Mouse (Mus musculus) E14TG2a.4 (cell line): ENCODE measurements around the gene Fbxw21.

Source experiments
- H3K27me3 ChIP-seq: 2 replicates; pipeline ENCODE4 v1.6.1; 2014; ENCODE audit warnings: low read length, control low read depth; ENCODE audit not compliant: insufficient read depth
- H3K36me3 ChIP-seq: 2 replicates; pipeline ENCODE4 v1.6.1; 2014; ENCODE audit warnings: low read length, control low read depth; ENCODE audit not compliant: insufficient read depth
- H3K4me1 ChIP-seq: replicated peaks from 2 replicates; pipeline ENCODE4 v1.6.1; 2014; ENCODE audit warnings: low read depth, low read length, control low read depth
- H3K4me3 ChIP-seq: replicated peaks from 2 replicates; pipeline ENCODE4 v1.5.1; 2014; ENCODE audit warnings: mild to moderate bottlenecking, low read length
- H3K9me3 ChIP-seq: 2 replicates; pipeline ENCODE4 v1.6.1; 2014; ENCODE audit warnings: low read length, control low read depth
- CTCF ChIP-seq: conservative IDR thresholded peaks from 2 replicates; pipeline ENCODE4 v1.5.1; 2014; ENCODE audit warnings: low read length
- NANOG ChIP-seq: IDR thresholded peaks from 2 replicates; pipeline ENCODE4 v1.6.1; 2014; ENCODE audit warnings: borderline replicate concordance, low read length, mixed read lengths
- POU5F1 ChIP-seq: IDR thresholded peaks from 2 replicates; pipeline ENCODE4 v1.6.1; 2014; ENCODE audit warnings: low read length, borderline replicate concordance

Fbxw21 gene

DNA sequence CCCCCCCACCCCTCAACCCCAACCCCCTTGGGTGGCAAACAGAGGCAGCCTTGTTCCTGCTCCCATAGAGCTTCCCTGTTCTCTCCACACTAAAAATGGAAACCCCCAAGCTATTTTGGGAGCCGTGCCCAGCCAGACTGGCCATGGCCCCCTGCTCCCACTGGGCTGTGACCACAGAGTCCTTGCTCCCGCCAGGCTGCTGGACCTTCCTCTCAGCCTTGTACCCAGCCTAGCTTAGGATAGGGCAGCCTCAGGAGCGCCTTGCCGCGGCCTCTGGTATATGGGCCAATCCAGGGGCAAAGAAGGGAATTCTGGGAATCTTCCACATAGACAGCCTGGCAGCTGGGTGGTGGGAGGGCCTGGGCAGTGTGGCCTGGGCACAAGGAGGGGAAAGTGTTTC lies 64.0 kb downstream of the Fbxw21 start:
- Histone ChIP-seq H3K9me3 (no peaks in the 10 kb centered on the region), H3K4me1 (peaks cover 73% of the 10 kb centered on the region), H3K36me3 (peaks cover 33% of the 10 kb centered on the region), H3K4me3 (no peak overlapping the region), H3K27me3 (no peaks in the 10 kb centered on the region)
- TF ChIP-seq POU5F1 (no peak), NANOG (no peak), CTCF (no peak)

DNA sequence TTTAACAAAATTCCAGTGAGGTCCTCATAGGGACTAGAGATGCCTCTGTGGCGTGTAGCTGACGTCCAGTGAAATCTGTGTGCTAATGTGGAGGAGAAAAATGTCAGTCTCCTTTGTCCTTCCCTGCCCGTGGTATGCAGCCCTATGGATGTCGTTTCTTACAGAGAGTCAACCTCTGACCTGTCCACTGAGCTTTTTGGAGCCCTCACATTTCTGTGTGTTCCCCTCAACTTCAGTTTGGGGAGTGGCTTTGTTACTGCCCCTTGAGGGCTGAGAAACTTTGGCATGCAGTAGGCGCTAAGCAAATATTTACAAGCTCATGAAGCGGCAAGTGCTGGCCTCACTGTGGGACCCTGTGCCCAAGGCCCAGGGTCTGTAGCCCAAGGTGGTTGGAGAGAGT lies 64.5 kb downstream of the Fbxw21 start:
- Histone ChIP-seq H3K9me3 (no peaks in the 10 kb centered on the region), H3K4me3 (peak overlapping the region; percentile 87)
- TF ChIP-seq POU5F1 (no peak), NANOG (no peak), CTCF (no peak)

DNA sequence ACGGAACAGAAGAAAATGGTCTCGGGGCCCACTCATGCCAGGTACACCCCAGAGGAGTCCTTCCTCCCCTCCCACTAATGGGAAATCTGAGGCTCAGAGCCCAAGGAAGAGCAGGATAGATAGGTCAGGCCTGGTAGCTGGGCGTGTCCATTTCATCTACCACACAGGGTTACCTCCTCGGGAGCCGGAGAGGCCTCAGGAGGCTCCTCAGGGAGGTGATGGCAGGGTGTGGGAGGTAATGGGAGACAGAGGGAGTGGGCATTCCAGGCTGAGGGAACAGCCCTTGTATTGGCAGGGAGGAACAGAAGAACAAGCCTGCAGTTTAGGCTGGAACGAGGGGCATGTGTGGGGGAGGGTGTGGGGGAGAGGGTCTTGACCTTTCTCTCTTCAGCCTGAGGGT lies 65.0 kb downstream of the Fbxw21 start:
- Histone ChIP-seq H3K4me3 (peak overlapping the region; percentile 87), H3K4me1 (peaks cover 81% of the 10 kb centered on the region), H3K9me3 (no peaks in the 10 kb centered on the region), H3K27me3 (no peaks in the 10 kb centered on the region), H3K36me3 (peaks cover 31% of the 10 kb centered on the region)
- TF ChIP-seq NANOG (no peak), POU5F1 (no peak), CTCF (no peak)

More for the DNA sequence above, 64.5 kb downstream of the Fbxw21 start:
- Histone ChIP-seq H3K27me3 (no peaks in the 10 kb centered on the region), H3K36me3 (peaks cover 32% of the 10 kb centered on the region), H3K4me1 (peaks cover 78% of the 10 kb centered on the region)

DNA sequence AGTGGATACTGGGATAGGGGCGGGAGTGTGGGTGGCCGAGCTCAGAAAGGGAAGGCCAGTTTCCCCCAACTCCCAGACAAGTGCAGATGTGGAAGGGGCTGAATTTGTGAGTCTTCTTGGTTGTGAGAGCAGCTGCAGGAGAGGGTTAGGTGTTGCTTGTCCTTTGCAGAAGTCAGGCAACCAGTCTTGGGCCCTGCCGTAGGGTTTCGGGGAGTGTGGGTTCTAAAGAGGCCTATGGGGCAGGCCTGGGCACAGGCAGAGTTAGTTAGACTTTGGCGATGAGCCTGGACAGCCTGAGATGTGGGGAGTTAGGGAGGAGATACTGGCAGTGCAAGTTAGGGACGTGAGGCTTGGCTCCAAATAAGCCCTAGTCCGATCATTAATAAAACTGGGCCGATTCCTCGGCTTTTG lies 65.6 kb downstream of the Fbxw21 start:
- TF ChIP-seq POU5F1 (no peak), NANOG (no peak), CTCF (no peak)
- Histone ChIP-seq H3K27me3 (no peaks in the 10 kb centered on the region), H3K4me1 (peaks cover 82% of the 10 kb centered on the region), H3K4me3 (peak overlapping the region; percentile 87), H3K9me3 (no peaks in the 10 kb centered on the region), H3K36me3 (peaks cover 36% of the 10 kb centered on the region)

DNA sequence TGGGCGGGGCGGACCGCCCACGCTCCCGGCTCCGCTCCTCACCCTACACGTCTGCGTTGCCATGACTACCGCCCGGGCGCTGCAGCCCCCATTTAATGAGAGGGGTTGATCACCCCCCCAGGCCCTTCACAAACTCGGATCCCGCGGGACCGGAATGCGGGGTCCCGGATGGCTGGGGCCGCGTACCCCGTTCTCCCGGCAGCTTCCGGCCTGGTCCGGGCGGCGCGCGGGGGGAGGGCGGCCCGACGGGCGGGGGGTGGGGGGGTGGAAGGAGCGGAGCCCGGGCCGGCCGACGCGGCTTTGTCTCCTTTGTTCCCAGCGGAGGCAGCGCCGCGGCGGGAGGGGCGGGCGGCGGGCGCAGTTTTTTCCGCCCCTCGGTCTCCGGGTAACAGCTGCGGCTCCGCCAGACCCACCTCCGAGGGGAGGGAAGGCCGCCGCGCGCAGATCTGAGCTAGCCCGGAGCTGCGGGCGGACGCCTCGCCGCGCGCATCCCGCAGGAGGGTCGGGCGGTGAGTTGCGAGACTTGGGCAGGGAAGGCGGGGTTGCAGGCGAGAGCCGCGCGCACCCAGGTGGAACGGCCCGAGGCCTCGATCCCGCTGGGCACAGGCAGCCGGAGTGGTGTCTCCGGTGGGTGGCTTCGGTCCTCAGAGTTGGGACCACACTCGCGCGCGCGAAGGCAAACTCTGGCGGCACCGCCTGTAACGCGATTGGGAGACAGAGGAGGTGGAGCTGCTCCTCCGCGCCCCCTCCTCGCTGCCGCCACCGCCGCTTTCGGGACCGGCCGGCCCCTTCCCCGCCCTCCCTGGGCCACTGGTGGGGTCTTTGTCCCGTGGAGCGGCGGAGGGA lies 66.5 kb downstream of the Fbxw21 start, which contains the start of gene Plxnb1:
Gene Plxnb1, plus strand, starts transcription at position 253 of the 846 bp plus-strand sequence.
- H3K27me3 ChIP-seq: no peaks in the 10 kb centered on the region
- H3K4me3 ChIP-seq: peak within 1 kb of the TSS; percentile 87
- peaks cover 83% of the 10 kb centered on the region for H3K4me1 ChIP-seq
- TF ChIP-seq POU5F1 (no peak), CTCF (no peak), NANOG (no peak)
- H3K9me3 ChIP-seq: no peaks in the 10 kb centered on the region
- H3K36me3 ChIP-seq: peaks cover 34% of the 10 kb centered on the region

DNA sequence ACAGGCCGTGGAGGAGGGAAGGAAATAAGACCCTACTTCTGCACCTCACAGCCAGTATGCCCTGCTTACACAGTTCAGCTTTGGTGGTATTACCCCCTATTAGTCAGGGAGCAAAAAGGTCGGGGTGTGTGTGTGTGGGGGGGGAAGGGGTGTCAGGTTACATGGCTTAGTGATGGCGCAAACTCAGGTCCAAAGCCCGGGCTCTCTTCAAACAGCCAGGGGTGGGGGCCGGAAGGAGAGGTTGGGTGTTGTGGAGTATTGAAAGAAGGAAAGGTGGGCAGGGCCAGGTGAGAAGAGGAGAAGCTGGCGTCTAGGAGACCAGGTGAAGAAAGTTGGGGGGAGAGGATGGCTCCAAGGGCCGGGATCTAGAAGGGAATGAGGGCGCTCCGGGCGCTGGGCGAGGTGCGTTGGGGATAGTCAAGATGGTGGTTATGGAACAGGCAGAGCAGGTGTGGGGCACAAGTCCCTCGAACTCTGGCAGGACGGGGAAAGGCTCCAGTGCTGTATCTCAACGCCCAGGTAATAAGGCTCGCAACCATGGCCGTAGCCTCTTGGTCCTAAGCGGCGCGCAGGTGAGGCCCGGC lies 67.2 kb downstream of the Fbxw21 start:
- Histone ChIP-seq H3K27me3 (no peaks in the 10 kb centered on the region), H3K36me3 (peaks cover 33% of the 10 kb centered on the region), H3K4me3 (peak overlapping the region; percentile 87), H3K9me3 (no peaks in the 10 kb centered on the region), H3K4me1 (peaks cover 83% of the 10 kb centered on the region)
- TF ChIP-seq POU5F1 (no peak), NANOG (no peak), CTCF (no peak)

DNA sequence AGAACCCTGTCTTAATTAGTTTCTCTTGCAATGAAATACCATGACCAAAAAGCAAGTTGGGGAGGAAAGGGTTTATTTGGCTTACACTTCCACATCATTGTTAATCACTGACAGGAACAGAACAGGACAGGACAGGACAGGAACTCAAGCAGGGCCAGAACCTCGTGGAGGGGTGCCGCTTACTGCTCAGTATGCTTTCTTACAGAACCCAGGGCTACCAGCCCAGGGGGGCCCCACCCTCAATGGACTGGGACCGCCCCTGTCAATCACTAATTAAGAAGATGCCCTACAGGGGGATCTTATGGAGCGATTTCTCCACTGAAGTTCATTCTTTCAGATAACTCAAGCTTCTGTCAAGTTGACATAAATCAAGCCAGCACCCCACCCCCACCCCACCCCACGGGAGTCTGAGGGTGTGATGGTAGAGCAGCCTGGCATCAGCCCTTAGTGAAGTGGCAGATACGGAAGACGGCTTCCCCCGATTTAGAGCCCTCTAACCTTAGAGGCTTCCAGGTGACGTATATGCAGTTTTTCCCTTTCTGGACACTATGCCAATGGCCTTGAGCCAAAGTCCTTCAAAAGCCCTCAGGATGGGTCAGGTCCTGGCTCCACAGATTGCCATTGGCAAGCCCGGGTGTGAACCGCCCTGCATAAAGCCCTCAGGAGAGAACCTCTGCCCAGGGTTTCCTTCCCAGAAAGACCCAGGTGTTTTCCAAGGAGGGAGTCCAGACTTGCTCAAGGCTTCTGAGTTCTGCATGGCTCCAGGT lies 67.9 kb downstream of the Fbxw21 start:
- Histone ChIP-seq H3K27me3 (no peaks in the 10 kb centered on the region), H3K9me3 (no peaks in the 10 kb centered on the region), H3K4me3 (peak overlapping the region; percentile 87), H3K4me1 (peaks cover 85% of the 10 kb centered on the region), H3K36me3 (peaks cover 33% of the 10 kb centered on the region)
- TF ChIP-seq POU5F1: no peak
- no peak for TF ChIP-seq CTCF
- no peak for TF ChIP-seq NANOG

DNA sequence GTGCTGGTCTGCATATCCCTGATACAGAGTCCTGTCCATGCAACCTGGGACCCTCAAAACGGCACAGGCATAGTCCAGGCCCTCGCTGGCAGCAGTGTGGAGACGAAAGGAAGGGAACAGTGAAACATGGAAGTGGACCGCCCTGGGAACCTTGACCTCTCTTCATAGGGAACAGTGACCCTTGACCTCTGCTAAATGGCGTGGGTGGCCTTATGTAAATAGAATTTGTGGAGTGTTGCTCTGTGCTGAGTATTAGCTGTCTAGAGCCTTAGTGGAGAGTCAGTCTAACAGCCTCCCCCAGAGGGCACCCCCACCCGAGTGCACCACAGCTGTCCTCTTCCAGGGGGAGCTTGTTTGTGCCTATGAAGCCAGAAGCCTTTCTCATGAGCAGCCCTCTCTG lies 69.0 kb downstream of the Fbxw21 start:
- peaks cover 82% of the 10 kb centered on the region for H3K4me1 ChIP-seq
- no peaks in the 10 kb centered on the region for H3K27me3 ChIP-seq
- peaks cover 36% of the 10 kb centered on the region for H3K36me3 ChIP-seq
- H3K4me3 ChIP-seq: no peak overlapping the region
- no peaks in the 10 kb centered on the region for H3K9me3 ChIP-seq
- no peak for TF ChIP-seq POU5F1
- TF ChIP-seq NANOG: no peak
- TF ChIP-seq CTCF: no peak
